ENCODE assay signal across 9 mouse cellular contexts in genomic region chr8:70697366-70698250, GRCm38 (mm10). TPM values are rescaled to one million over a fixed set of nuclear protein-coding genes. Genes with fewer than 3 reads are reported as not detected.
DNase-seq lines count a peak whose midpoint lies in the region; ATAC-seq and TF ChIP-seq lines count a peak whose summit lies in the region.
"Had no signal": no experiment of that assay in that cellular context is flagged by ENCODE, and none has a peak within 500 bp of the region (broad histone marks: within the 10 kb centered on the region; RNA-seq: fewer than 3 reads in every experiment).

No protein-coding gene starts in this region.

- peak overlapping the region; percentile 61 for H3K4me2 ChIP-seq in heart, embryonic 12.5 days
- H3K4me2 ChIP-seq in heart, embryonic 15.5 days: peak overlapping the region; percentile 77
- H3K4me2 ChIP-seq in liver, postnatal 0 days (ENCODE audit: low read depth, low read length): peak overlapping the region; percentile 90

- DNase-seq in heart, postnatal 25 days (ENCODE audit: low spot score): no peak
- no peak for DNase-seq in liver, postnatal 0 days
- DNase-seq in spleen, adult 18-20 months: no peak
- DNase-seq in adipocyte (ENCODE audit: low spot score): no peak
- no peak for DNase-seq in yolk sac, embryonic 10.5 days (ENCODE audit: low spot score)

- H3K36me3 ChIP-seq in heart, embryonic 12.5 days: peaks cover 13% of the 10 kb centered on the region
- no peaks in the 10 kb centered on the region for H3K36me3 ChIP-seq in ES-Bruce4 (ENCODE audit: control insufficient read depth, insufficient read depth, low read length, poor library complexity, severe bottlenecking)
- no peaks in the 10 kb centered on the region; the same call in 1 of the 2 replicates for H3K36me3 ChIP-seq in heart, embryonic 15.5 days
- no peaks in the 10 kb centered on the region for H3K36me3 ChIP-seq in liver, postnatal 0 days (replicated peaks; ENCODE audit: insufficient read depth, low read length)

- TF ChIP-seq EP300 in ES-Bruce4 (IDR thresholded peaks at IDR 0.05; ENCODE audit: insufficient read depth, low read depth, low read length): no peak
- TF ChIP-seq EP300 in liver, postnatal 0 days (IDR thresholded peaks at IDR 0.05; ENCODE audit: low read depth): no peak

- intact Hi-C loops in heart, postnatal 25 days (cut with DNase I): no loop called here

- TF ChIP-seq POLR2A in ES-Bruce4 (IDR thresholded peaks at IDR 0.05; ENCODE audit: insufficient read depth, low read length): no peak

- H3K9ac ChIP-seq in heart, embryonic 12.5 days: peak overlapping the region; percentile 61
- peak overlapping the region; percentile 80 for H3K9ac ChIP-seq in ES-Bruce4 (ENCODE audit: low read depth, poor library complexity, severe bottlenecking)
- peak overlapping the region; percentile 64 for H3K9ac ChIP-seq in heart, embryonic 15.5 days
- H3K9ac ChIP-seq in liver, postnatal 0 days (replicated peaks): peak overlapping the region; percentile 67

- 69% methylated on average over 12 of the region's 12 CpGs for WGBS in heart, embryonic 12.5 days
- WGBS in heart, embryonic 15.5 days: 67% methylated on average over 12 of the region's 12 CpGs
- WGBS in liver, postnatal 0 days (ENCODE audit: insufficient replicate concordance): 66% methylated on average over 12 of the region's 12 CpGs

- no peak for ATAC-seq in heart, embryonic 12.5 days (ENCODE audit: insufficient number of reproducible peaks, low FRiP score)
- no peak for ATAC-seq in heart, embryonic 15.5 days (replicated peaks; ENCODE audit: insufficient number of reproducible peaks, insufficient read depth, low FRiP score, low read depth)
- no peak for ATAC-seq in liver, postnatal 0 days

- H3K4me1 ChIP-seq in heart, embryonic 12.5 days (replicated peaks): peaks cover 61% of the 10 kb centered on the region
- H3K4me1 ChIP-seq in ES-Bruce4 (ENCODE audit: control insufficient read depth, insufficient read depth, low read length): peaks cover 3% of the 10 kb centered on the region
- peaks cover 58% of the 10 kb centered on the region for H3K4me1 ChIP-seq in heart, embryonic 15.5 days (replicated peaks)
- H3K4me1 ChIP-seq in liver, postnatal 0 days (ENCODE audit: insufficient read depth): peaks cover 51% of the 10 kb centered on the region

- peak overlapping the region; percentile 92 for H3K4me3 ChIP-seq in heart, embryonic 12.5 days
- H3K4me3 ChIP-seq in ES-Bruce4 (ENCODE audit: low read depth, low read length): peak overlapping the region; percentile 48
- peak overlapping the region; percentile 87 for H3K4me3 ChIP-seq in heart, embryonic 15.5 days
- peak overlapping the region; percentile 91 for H3K4me3 ChIP-seq in liver, postnatal 0 days (ENCODE audit: low read depth, low read length)

- no peaks in the 10 kb centered on the region for H3K27me3 ChIP-seq in heart, embryonic 12.5 days (replicated peaks)
- no peaks in the 10 kb centered on the region for H3K27me3 ChIP-seq in ES-Bruce4 (ENCODE audit: control insufficient read depth, insufficient read depth, low read length, poor library complexity, severe bottlenecking)
- no peaks in the 10 kb centered on the region for H3K27me3 ChIP-seq in heart, embryonic 15.5 days
- no peaks in the 10 kb centered on the region for H3K27me3 ChIP-seq in liver, postnatal 0 days (ENCODE audit: insufficient read depth, low read length)

- H3K9me3 ChIP-seq in heart, embryonic 12.5 days (replicated peaks): no peaks in the 10 kb centered on the region
- H3K9me3 ChIP-seq in ES-Bruce4 (replicated peaks; ENCODE audit: control insufficient read depth, insufficient read depth, low read length, poor library complexity, severe bottlenecking): no peaks in the 10 kb centered on the region
- H3K9me3 ChIP-seq in heart, embryonic 15.5 days (replicated peaks): no peaks in the 10 kb centered on the region
- no peaks in the 10 kb centered on the region for H3K9me3 ChIP-seq in liver, postnatal 0 days (ENCODE audit: low read length)

- TF ChIP-seq CTCF in ES-Bruce4 (IDR thresholded peaks at IDR 0.05; ENCODE audit: low read depth, low read length): no peak
- TF ChIP-seq CTCF in liver, postnatal 0 days (IDR thresholded peaks at IDR 0.05; ENCODE audit: low read depth): no peak

- H3K27ac ChIP-seq in heart, embryonic 12.5 days (ENCODE audit: poor library complexity, severe bottlenecking): peak overlapping the region; percentile 96
- H3K27ac ChIP-seq in ES-Bruce4 (ENCODE audit: insufficient read depth, low read length): peak overlapping the region; percentile 78
- peak overlapping the region; percentile 98 for H3K27ac ChIP-seq in heart, embryonic 15.5 days
- peak overlapping the region; percentile 99 for H3K27ac ChIP-seq in liver, postnatal 0 days (ENCODE audit: low read depth)

RNA-seq across cellular contexts. Expression of gene Jund, which starts 1.1 kb away (rescaled TPM):
- 183 and 206 TPM in 2 replicates for polyA plus RNA-seq in heart, embryonic 12.5 days (2016; fragmentation: Nextera tagmentation; extraction: Ambion mirVana)
- total RNA-seq in heart, postnatal 25 days (2021): 100 to 1,000 TPM; 136 to 141 TPM
- 56.6 and 66.4 TPM in 2 replicates for polyA plus RNA-seq in ES-Bruce4 (2011; ENCODE audit: insufficient read depth, insufficient read length, low read depth, missing spikeins)
- polyA plus RNA-seq in heart, embryonic 15.5 days (2015; fragmentation: Nextera tagmentation; extraction: Ambion mirVana): 79.8 and 89.0 TPM in 2 replicates
- 19.6 and 38.4 TPM in 2 replicates for polyA plus RNA-seq in liver, postnatal 0 days (2015; fragmentation: Nextera tagmentation; extraction: Ambion mirVana)

RNA-seq across cellular contexts. Expression of gene Iqcn, which starts 5.6 kb away (rescaled TPM):
- polyA plus RNA-seq in heart, embryonic 12.5 days (2016; fragmentation: Nextera tagmentation; extraction: Ambion mirVana): 0.04 and 0.06 TPM in 2 replicates
- total RNA-seq in heart, postnatal 25 days (2021): not detected
- not detected in 2 replicates for polyA plus RNA-seq in ES-Bruce4 (2011; ENCODE audit: insufficient read depth, insufficient read length, low read depth, missing spikeins)
- 0.04 TPM in 2 replicates for polyA plus RNA-seq in heart, embryonic 15.5 days (2015; fragmentation: Nextera tagmentation; extraction: Ambion mirVana)
- 0.02 TPM in 1 of 2 replicates, not detected in the other for polyA plus RNA-seq in liver, postnatal 0 days (2015; fragmentation: Nextera tagmentation; extraction: Ambion mirVana)

RNA-seq across cellular contexts. Expression of gene Gm3336, which starts 20.7 kb away (rescaled TPM):
- polyA plus RNA-seq in heart, embryonic 12.5 days (2016; fragmentation: Nextera tagmentation; extraction: Ambion mirVana): not detected in 2 replicates
- not detected for total RNA-seq in heart, postnatal 25 days (2021)
- polyA plus RNA-seq in ES-Bruce4 (2011; ENCODE audit: insufficient read depth, insufficient read length, low read depth, missing spikeins): 0.99 and 2.5 TPM in 2 replicates
- polyA plus RNA-seq in heart, embryonic 15.5 days (2015; fragmentation: Nextera tagmentation; extraction: Ambion mirVana): not detected in 2 replicates
- 0.22 and 0.25 TPM in 2 replicates for polyA plus RNA-seq in liver, postnatal 0 days (2015; fragmentation: Nextera tagmentation; extraction: Ambion mirVana)
- total RNA-seq: heart, postnatal 10 days had no signal

RNA-seq across cellular contexts. Expression of gene Lsm4, which starts 24.6 kb away (rescaled TPM):
- polyA plus RNA-seq in heart, embryonic 12.5 days (2016; fragmentation: Nextera tagmentation; extraction: Ambion mirVana): 289 and 301 TPM in 2 replicates
- total RNA-seq in heart, postnatal 25 days (2021): 10 to 100 TPM; 60.6 to 62.9 TPM
- polyA plus RNA-seq in ES-Bruce4 (2011; ENCODE audit: insufficient read depth, insufficient read length, low read depth, missing spikeins): 211 TPM in 2 replicates
- polyA plus RNA-seq in heart, embryonic 15.5 days (2015; fragmentation: Nextera tagmentation; extraction: Ambion mirVana): 256 and 281 TPM in 2 replicates
- 98.5 and 103 TPM in 2 replicates for polyA plus RNA-seq in liver, postnatal 0 days (2015; fragmentation: Nextera tagmentation; extraction: Ambion mirVana)

RNA-seq across cellular contexts. Expression of gene Pde4c, which starts 25.9 kb away (rescaled TPM):
- 0.05 and 0.09 TPM in 2 replicates for polyA plus RNA-seq in heart, embryonic 12.5 days (2016; fragmentation: Nextera tagmentation; extraction: Ambion mirVana)
- 1 to 10 TPM; 2.5 to 3.7 TPM for total RNA-seq in heart, postnatal 25 days (2021)
- polyA plus RNA-seq in ES-Bruce4 (2011; ENCODE audit: insufficient read depth, insufficient read length, low read depth, missing spikeins): 1.9 and 2.3 TPM in 2 replicates
- polyA plus RNA-seq in heart, embryonic 15.5 days (2015; fragmentation: Nextera tagmentation; extraction: Ambion mirVana): 0.19 and 0.32 TPM in 2 replicates
- 1.6 and 1.8 TPM in 2 replicates for polyA plus RNA-seq in liver, postnatal 0 days (2015; fragmentation: Nextera tagmentation; extraction: Ambion mirVana)
